Mouse (Mus musculus) frontal cortex, adult 2 months (tissue): ENCODE results near the gene Ror1. TPM values are rescaled to one million over a fixed set of nuclear protein-coding genes. Genes with fewer than 3 reads are reported as not detected.
A peak's percentile ranks its signal among the peaks of the same experiment; 100 is the strongest.

Source experiments
- DNase-seq, 2 experiments: peaks; one replicate each; pipeline ENCODE4 v3.0.0; 2022; ENCODE audit warnings: low spot score in 1 of 2; ENCODE audit errors: extremely low spot score in 1 of 2
- polyA plus RNA-seq: library from polyadenylated mRNA; depleted of rRNA; stranded (reverse); fragments of >200 nt; gene quantifications from 2 replicates; pipeline ENCODE4 v1.2.3, GENCODE M21; 2012

The Ror1 gene
- polyA plus RNA-seq, 1 experiment: 0.98 TPM

GRCm38 (mm10) chr4:100203688-100204087 lies 108.1 kb downstream of the Ror1 start:
- DNase-seq: no peak

- no peak for DNase-seq
Measured at GRCm38 (mm10) chr4:100204381-100204780, 108.8 kb downstream of the Ror1 start.

GRCm38 (mm10) chr4:100208081-100208480 lies 112.5 kb downstream of the Ror1 start:
- no peak for DNase-seq

- DNase-seq: no peak
Measured at GRCm38 (mm10) chr4:100209106-100209505, 113.5 kb downstream of the Ror1 start.

GRCm38 (mm10) chr4:100211331-100211730 lies 115.7 kb downstream of the Ror1 start:
- no peak for DNase-seq

GRCm38 (mm10) chr4:100214324-100215215 lies 119.0 kb downstream of the Ror1 start:
- DNase-seq: peak in 1 of 2 experiments; percentile 25

GRCm38 (mm10) chr4:100216587-100216986 lies 121.0 kb downstream of the Ror1 start:
- no peak for DNase-seq

GRCm38 (mm10) chr4:100219026-100219425 lies 123.4 kb downstream of the Ror1 start:
- no peak for DNase-seq

- DNase-seq: no peak
Measured at GRCm38 (mm10) chr4:100219599-100219998, 124.0 kb downstream of the Ror1 start.

GRCm38 (mm10) chr4:100221978-100222737 lies 126.6 kb downstream of the Ror1 start:
- DNase-seq: no peak

- no peak for DNase-seq
Measured at GRCm38 (mm10) chr4:100223532-100223931, 127.9 kb downstream of the Ror1 start.

- DNase-seq: no peak
Measured at GRCm38 (mm10) chr4:100223965-100224364, 128.4 kb downstream of the Ror1 start.

GRCm38 (mm10) chr4:100226619-100227018 lies 131.0 kb downstream of the Ror1 start:
- no peak for DNase-seq

GRCm38 (mm10) chr4:100228106-100228505 lies 132.5 kb downstream of the Ror1 start:
- no peak for DNase-seq

- DNase-seq: no peak
Measured at GRCm38 (mm10) chr4:100230245-100230644, 134.7 kb downstream of the Ror1 start.

GRCm38 (mm10) chr4:100230963-100231362 lies 135.4 kb downstream of the Ror1 start:
- no peak for DNase-seq

- no peak for DNase-seq
Measured at GRCm38 (mm10) chr4:100231906-100232305, 136.3 kb downstream of the Ror1 start.

- DNase-seq: no peak
Measured at GRCm38 (mm10) chr4:100232541-100232940, 136.9 kb downstream of the Ror1 start.

GRCm38 (mm10) chr4:100233770-100234169 lies 138.2 kb downstream of the Ror1 start:
- no peak for DNase-seq

- no peak for DNase-seq
Measured at GRCm38 (mm10) chr4:100236339-100236738, 140.7 kb downstream of the Ror1 start.

GRCm38 (mm10) chr4:100242061-100242756 lies 146.6 kb downstream of the Ror1 start:
- DNase-seq: no peak
